Mouse (Mus musculus): Measurements from ENCODE around the gene Purb.

The Purb gene

GRCm38 (mm10) chr11:6497311-6497948 is 21.7 kb upstream of the Purb start:
- ChIA-PET CTCF (interaction anchor here in 2 of 4 experiments (0.6 to 1.5 kb wide), 3 partner anchors 20 to 97 kb away, joined by 3 to 4 read pairs (median 3); no protein-coding TSS in a partner anchor), POLR2A (interaction anchor here in 3 of 4 experiments (0.6 to 3.8 kb wide), 14 partner anchors 8 to 123 kb away, joined by 3 to 32 read pairs (median 4); partner anchors contain the start of gene Purb (in 1 of the 3))

- ChIA-PET CTCF (interaction anchor here in 3 of 4 experiments (0.6 to 1.6 kb wide), 7 partner anchors 13 to 267 kb away, joined by 3 to 9 read pairs (median 5); partner anchors contain the start of gene H2afv (in 1 of the 3)), POLR2A (interaction anchor here in 3 of 4 experiments (0.6 to 11.1 kb wide), 15 partner anchors 9 to 208 kb away, joined by 3 to 87 read pairs (median 4); partner anchors contain the start of genes Purb (in 1 of the 3) and Tbrg4 (in 1 of the 3))
Measured at GRCm38 (mm10) chr11:6489691-6490503, 14.2 kb upstream of the Purb start.

- POLR2A ChIA-PET = interaction anchor here in 3 of 4 experiments (0.6 to 11.1 kb wide), 13 partner anchors 8 to 207 kb away, joined by 3 to 87 read pairs (median 3); partner anchors contain the start of genes Purb (in 1 of the 3) and Tbrg4 (in 1 of the 3)
- CTCF ChIA-PET = interaction anchor here (0.6 to 1.6 kb wide), 8 partner anchors 12 to 266 kb away, joined by 3 to 9 read pairs (median 6); partner anchors contain the start of gene H2afv (in 1 of the 4)
Measured at GRCm38 (mm10) chr11:6489257-6489656, 13.5 kb upstream of the Purb start.

- CTCF ChIA-PET = interaction anchor here (0.5 to 1.6 kb wide), 7 partner anchors 22 to 69 kb away, joined by 3 to 5 read pairs (median 3); no protein-coding TSS in a partner anchor
- POLR2A ChIA-PET = interaction anchor here (0.6 to 11.1 kb wide), 26 partner anchors 8 to 1415 kb away, joined by 3 to 87 read pairs (median 4); partner anchors contain the start of genes H2afv (in 2 of the 4), Ccm2 (in 1 of the 4) and Purb (in 1 of the 4)
Measured at GRCm38 (mm10) chr11:6488041-6488684, 12.4 kb upstream of the Purb start.

GRCm38 (mm10) chr11:6487496-6487895 is 11.8 kb upstream of the Purb start:
- ChIA-PET POLR2A (interaction anchor here (0.6 to 11.1 kb wide), 19 partner anchors 9 to 129 kb away, joined by 3 to 87 read pairs (median 4); partner anchors contain the start of genes H2afv (in 2 of the 4), Ccm2 (in 1 of the 4) and Purb (in 1 of the 4)), CTCF (interaction anchor here (0.5 to 1.6 kb wide), 7 partner anchors 22 to 70 kb away, joined by 3 to 5 read pairs (median 3); no protein-coding TSS in a partner anchor)

GRCm38 (mm10) chr11:6486916-6487315 is 11.2 kb upstream of the Purb start:
- CTCF ChIA-PET = interaction anchor here in 3 of 4 experiments (0.7 to 1.6 kb wide), 3 partner anchors 22 to 1684 kb away, joined by 3 to 5 read pairs (median 3); no protein-coding TSS in a partner anchor
- POLR2A ChIA-PET = interaction anchor here in 3 of 4 experiments (0.6 to 11.1 kb wide), 14 partner anchors 9 to 142 kb away, joined by 3 to 87 read pairs (median 4); partner anchors contain the start of gene Purb (in 1 of the 3)

- CTCF ChIA-PET = no interaction called here
Measured at GRCm38 (mm10) chr11:6484244-6484959, 8.7 kb upstream of the Purb start.

GRCm38 (mm10) chr11:6483103-6483502 is 7.4 kb upstream of the Purb start:
- ChIA-PET CTCF (no interaction called here), POLR2A (interaction anchor here in 2 of 4 experiments (0.6 to 11.1 kb wide), 8 partner anchors 9 to 138 kb away, joined by 3 to 87 read pairs (median 4); partner anchors contain the start of gene Purb (in 1 of the 2))

More at GRCm38 (mm10) chr11:6484244-6484959, 8.7 kb upstream of the Purb start:
- POLR2A ChIA-PET = interaction anchor here in 3 of 4 experiments (0.7 to 11.1 kb wide), 13 partner anchors 10 to 137 kb away, joined by 3 to 87 read pairs (median 4); partner anchors contain the start of genes Myo1g (in 1 of the 3) and Purb (in 1 of the 3)

- ChIA-PET CTCF (interaction anchor here in 2 of 4 experiments (1.0 to 1.2 kb wide), 2 partner anchors 16 to 22 kb away, joined by 3 read pairs; no protein-coding TSS in a partner anchor), POLR2A (interaction anchor here in 3 of 4 experiments (0.6 to 3.1 kb wide), 12 partner anchors 8 to 64 kb away, joined by 3 to 13 read pairs (median 5); partner anchors contain the start of gene H2afv (in 1 of the 3))
Measured at GRCm38 (mm10) chr11:6481669-6482185, 6.0 kb upstream of the Purb start.

GRCm38 (mm10) chr11:6480681-6481405 is 5.1 kb upstream of the Purb start:
- POLR2A ChIA-PET = interaction anchor here in 3 of 4 experiments (0.6 to 3.1 kb wide), 21 partner anchors 8 to 65 kb away, joined by 3 to 13 read pairs (median 4); partner anchors contain the start of gene H2afv (in 2 of the 3)

GRCm38 (mm10) chr11:6480191-6480590 is 4.5 kb upstream of the Purb start:
- ChIA-PET POLR2A (interaction anchor here in 3 of 4 experiments (0.8 to 3.1 kb wide), 18 partner anchors 8 to 66 kb away, joined by 3 to 13 read pairs (median 4); partner anchors contain the start of gene H2afv (in 2 of the 3)), CTCF (interaction anchor here in 1 of 4 experiments (1.1 kb wide), 1 partner anchor 44 kb away, joined by 5 read pairs; no protein-coding TSS in a partner anchor)

More at GRCm38 (mm10) chr11:6480681-6481405, 5.1 kb upstream of the Purb start:
- CTCF ChIA-PET = interaction anchor here in 2 of 4 experiments (1.0 to 1.2 kb wide), 3 partner anchors 15 to 44 kb away, joined by 3 to 5 read pairs (median 3); no protein-coding TSS in a partner anchor

GRCm38 (mm10) chr11:6479231-6479630 is 3.5 kb upstream of the Purb start:
- POLR2A ChIA-PET = interaction anchor here in 1 of 4 experiments (2.2 kb wide), 1 partner anchor 49 kb away, joined by 7 read pairs; no protein-coding TSS in a partner anchor
- CTCF ChIA-PET = no interaction called here

- POLR2A ChIA-PET = interaction anchor here in 2 of 4 experiments (0.8 to 7.9 kb wide), 32 partner anchors 9 to 301 kb away, joined by 3 to 125 read pairs (median 4); partner anchors contain the start of genes Myo1g (in 1 of the 2), Ogdh (in 1 of the 2) and Tbrg4 (in 1 of the 2)
- CTCF ChIA-PET = interaction anchor here (0.8 to 1.0 kb wide), 4 partner anchors 12 to 53 kb away, joined by 3 to 9 read pairs (median 4); no protein-coding TSS in a partner anchor
Measured at GRCm38 (mm10) chr11:6477350-6477749, 1.6 kb upstream of the Purb start.

GRCm38 (mm10) chr11:6476876-6477275 is 1.2 kb upstream of the Purb start:
- ChIA-PET CTCF (interaction anchor here (0.5 to 1.0 kb wide), 5 partner anchors 9 to 53 kb away, joined by 3 to 9 read pairs (median 4); no protein-coding TSS in a partner anchor), POLR2A (interaction anchor here in 2 of 4 experiments (0.7 to 7.9 kb wide), 34 partner anchors 9 to 301 kb away, joined by 3 to 125 read pairs (median 4); partner anchors contain the start of genes Myo1g (in 1 of the 2), Ogdh (in 1 of the 2) and Tbrg4 (in 1 of the 2))

Data from embryonic stem cell, embryonic (primary cell).